Mouse (Mus musculus) olfactory bulb, adult 2 months (tissue): ENCODE data around the gene Gpr83. TPM values are rescaled to one million over a fixed set of nuclear protein-coding genes. Genes with fewer than 3 reads are reported as not detected.
A peak's percentile ranks its signal among the peaks of the same experiment; 100 is the strongest.

ENCODE experiments used
- H3K27ac ChIP-seq: fragments of 200-500 bp; 2 replicates; pipeline ENCODE4 v1.5.1; 2012; ENCODE audit warnings: low read depth, low read length; ENCODE audit not compliant: insufficient read depth
- H3K4me1 ChIP-seq: fragments of 200-500 bp; 2 replicates; pipeline ENCODE4 v1.6.1; 2012; ENCODE audit warnings: low read length; ENCODE audit not compliant: control insufficient read depth, insufficient read depth
- H3K4me3 ChIP-seq: fragments of 200-500 bp; 2 replicates; pipeline ENCODE4 v1.5.1; 2012; ENCODE audit warnings: mild to moderate bottlenecking, low read depth, low read length, moderate library complexity; ENCODE audit not compliant: insufficient read depth
- CTCF ChIP-seq: fragments of 200-500 bp; IDR thresholded peaks from 2 replicates; pipeline ENCODE4 v1.5.1; 2012; ENCODE audit warnings: low read depth, mild to moderate bottlenecking, low read length, moderate library complexity; ENCODE audit not compliant: insufficient read depth
- POLR2A ChIP-seq: fragments of 200-500 bp; IDR thresholded peaks from 2 replicates; pipeline ENCODE4 v1.6.1; 2012; ENCODE audit warnings: mild to moderate bottlenecking, low read depth, low read length, moderate library complexity; ENCODE audit not compliant: insufficient read depth
- WGBS: fragments of 180-500 bp; shearing (Covaris S2); methylation state at CpG from one replicate; pipeline ENCODE4 v1.1.7; 2018; 5-methylcytosine and 5-hydroxymethylcytosine counted together
- polyA plus RNA-seq: library from polyadenylated mRNA; stranded (reverse); fragments of >200 nt; gene quantifications from 2 replicates; pipeline ENCODE4 v1.2.4, GENCODE M21; 2012; ENCODE audit warnings: low replicate concordance; ENCODE audit not compliant: missing spikeins, insufficient read depth, insufficient read length

The Gpr83 gene
- polyA plus RNA-seq = not detected in 2 replicates

GRCm38 (mm10) chr9:14859868-14860639 lies at the start of gene Gpr83:
TSS of gene Gpr83 (plus strand) at chr9:14860210.
- 2% methylated on average over 47 of the region's 47 CpGs for WGBS
- peak within 1 kb of the TSS; percentile 17; the same call in 1 of the 2 replicates for H3K27ac ChIP-seq
- TF ChIP-seq POLR2A (no peak), CTCF (no peak)

GRCm38 (mm10) chr9:14821396-14821795 lies 38.6 kb upstream of the Gpr83 start:
- no peak for TF ChIP-seq CTCF
- no peak for TF ChIP-seq POLR2A
- Histone ChIP-seq H3K27ac (no peak overlapping the region), H3K4me3 (no peak overlapping the region), H3K4me1 (no peaks in the 10 kb centered on the region)

More at GRCm38 (mm10) chr9:14859868-14860639, at the start of gene Gpr83:
- H3K4me1 ChIP-seq = peaks cover 15% of the 10 kb centered on the region
- peak within 1 kb of the TSS; percentile 50 for H3K4me3 ChIP-seq

- 86% methylated on average over 5 of the region's 5 CpGs for WGBS
- H3K4me3 ChIP-seq = no peak overlapping the region
- TF ChIP-seq CTCF = no peak
- TF ChIP-seq POLR2A = no peak
- H3K4me1 ChIP-seq = no peaks in the 10 kb centered on the region
- no peak overlapping the region for H3K27ac ChIP-seq
Measured at GRCm38 (mm10) chr9:14824840-14825239, 35.2 kb upstream of the Gpr83 start.

- TF ChIP-seq POLR2A (no peak), CTCF (no peak)
- 41% methylated on average over 2 of the region's 2 CpGs for WGBS
- H3K4me3 ChIP-seq = no peak overlapping the region
- no peaks in the 10 kb centered on the region for H3K4me1 ChIP-seq
- H3K27ac ChIP-seq = no peak overlapping the region
Measured at GRCm38 (mm10) chr9:14827875-14828274, 32.1 kb upstream of the Gpr83 start.

- TF ChIP-seq CTCF (no peak), POLR2A (no peak)
- H3K4me1 ChIP-seq = no peaks in the 10 kb centered on the region
- WGBS = 81% methylated on average over 5 of the region's 5 CpGs
- H3K27ac ChIP-seq = no peak overlapping the region
- H3K4me3 ChIP-seq = no peak overlapping the region
Measured at GRCm38 (mm10) chr9:14832046-14832445, 28.0 kb upstream of the Gpr83 start.

GRCm38 (mm10) chr9:14835335-14836075 lies 24.5 kb upstream of the Gpr83 start:
- no peak overlapping the region for H3K27ac ChIP-seq
- H3K4me1 ChIP-seq = peaks cover 6% of the 10 kb centered on the region
- no peak overlapping the region for H3K4me3 ChIP-seq
- WGBS = 92% methylated on average over 6 of the region's 6 CpGs
- TF ChIP-seq POLR2A (no peak), CTCF (no peak)

- 11% methylated on average over 7 of the region's 7 CpGs for WGBS
- TF ChIP-seq CTCF (no peak), POLR2A (no peak)
- Histone ChIP-seq H3K4me3 (no peak overlapping the region), H3K4me1 (peaks cover 13% of the 10 kb centered on the region), H3K27ac (no peak overlapping the region; the same call in 1 of the 2 replicates)
Measured at GRCm38 (mm10) chr9:14839527-14839926, 20.5 kb upstream of the Gpr83 start.

- H3K27ac ChIP-seq = no peak overlapping the region
- H3K4me1 ChIP-seq = peaks cover 13% of the 10 kb centered on the region
- H3K4me3 ChIP-seq = no peak overlapping the region
- TF ChIP-seq CTCF (no peak), POLR2A (no peak)
- WGBS = 45% methylated on average over 5 of the region's 5 CpGs
Measured at GRCm38 (mm10) chr9:14839970-14840369, 20.0 kb upstream of the Gpr83 start.
